Mouse (Mus musculus): Measurements from ENCODE around the gene Olfr1097. TPM values are rescaled to one million over a fixed set of nuclear protein-coding genes. Genes with fewer than 3 reads are reported as not detected.

Gene Olfr1097
- not detected for polyA plus RNA-seq (2017; shearing (Covaris generic))

DNA sequence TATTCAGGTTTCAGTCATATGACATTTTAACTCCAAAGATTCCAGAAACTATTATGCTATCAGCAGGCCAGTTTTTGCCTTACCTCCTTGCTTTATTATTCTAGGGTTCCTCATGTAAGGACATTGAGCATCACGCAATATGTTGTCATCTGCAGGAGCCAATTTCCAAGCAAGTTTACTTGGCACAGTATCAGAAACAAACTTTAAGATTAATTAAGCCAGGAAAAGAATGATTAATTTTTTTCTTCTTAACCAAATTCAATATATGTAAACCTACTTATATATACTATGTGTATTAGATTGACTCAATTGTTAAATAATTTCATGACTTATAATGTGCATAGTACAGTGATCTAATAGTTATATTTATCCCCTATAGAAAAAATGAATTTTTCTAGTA lies at the start of gene Olfr1097:
Gene Olfr1097, minus strand, starts transcription at position 101 of the 400 bp plus-strand sequence.

DNA sequence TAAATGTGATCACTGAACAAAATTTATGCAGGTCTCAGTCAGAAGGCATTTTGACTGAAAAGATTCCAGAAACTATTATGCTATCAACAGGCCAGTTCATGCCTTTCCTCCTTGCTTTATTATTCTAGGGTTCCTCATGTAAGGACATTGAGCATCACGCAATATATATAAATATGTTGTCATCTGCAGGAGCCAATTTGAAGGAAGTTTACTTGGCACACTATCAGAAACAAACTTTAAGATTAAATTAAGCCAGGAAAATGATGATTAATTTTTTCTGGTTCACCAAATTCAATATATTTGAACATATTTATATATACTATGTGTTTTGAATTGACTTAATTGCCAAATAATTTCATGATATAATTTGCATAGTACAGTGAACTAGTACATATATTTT lies 32.4 kb upstream of the Olfr1097 start, which contains the start of gene Olfr1098:
Gene Olfr1098, minus strand, starts transcription at position 101 of the 400 bp plus-strand sequence.

DNA sequence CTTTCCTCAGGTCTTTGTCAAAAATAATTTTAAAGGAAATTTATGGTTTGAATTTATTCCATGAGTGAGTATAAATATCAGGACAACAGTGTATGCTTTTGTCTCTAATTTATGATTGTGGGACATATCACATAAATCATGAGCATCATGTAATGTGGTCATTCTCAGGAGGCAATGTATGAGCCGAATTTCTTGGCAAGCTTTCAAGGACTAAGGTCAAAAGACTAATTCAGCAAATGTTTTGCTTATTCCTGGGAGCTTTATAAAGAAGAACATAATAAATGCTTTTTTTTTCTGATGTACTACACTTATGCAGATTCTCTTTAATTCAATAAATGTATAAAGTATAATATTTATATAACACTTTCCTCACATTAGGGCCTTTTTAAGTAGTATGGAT lies 17.3 kb downstream of the Olfr1097 start, which contains the start of gene Gm13723:
Gene Gm13723, minus strand, starts transcription at position 101 of the 400 bp plus-strand sequence.

DNA sequence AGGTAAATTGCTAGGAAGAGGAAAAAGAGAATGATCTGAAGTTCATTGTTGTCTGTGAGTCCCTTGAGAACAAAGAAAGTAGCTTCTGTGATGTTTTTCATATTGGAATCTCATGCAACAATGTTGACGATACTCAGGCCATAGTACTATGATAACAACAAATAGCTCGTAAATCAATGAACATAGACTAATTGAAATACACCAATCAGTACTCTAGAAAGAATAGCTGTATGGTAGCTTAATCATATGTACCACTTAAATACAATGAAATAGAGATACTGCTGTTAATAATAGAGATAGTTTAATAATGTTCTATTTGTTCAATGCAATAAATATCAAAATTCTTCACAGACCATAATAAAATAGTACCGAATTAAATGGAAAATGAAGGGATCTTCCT lies 40.4 kb downstream of the Olfr1097 start, which contains the start of gene Olfr1095:
Gene Olfr1095, minus strand, starts transcription at position 101 of the 400 bp plus-strand sequence.

Other genes with a start within 250 kb of the Olfr1097 start
- not detected for gene Olfr1085, start 230.2 kb downstream of the Olfr1097 start, polyA plus RNA-seq (2017; shearing (Covaris generic))
- 0.37 TPM for gene Olfr1086, start 212.1 kb downstream of the Olfr1097 start, polyA plus RNA-seq (2017; shearing (Covaris generic))
- gene Olfr1087, start 193.8 kb downstream of the Olfr1097 start, polyA plus RNA-seq (2017; shearing (Covaris generic)): not detected
- not detected for gene Olfr1089, start 158.5 kb downstream of the Olfr1097 start, polyA plus RNA-seq (2017; shearing (Covaris generic))
- gene Olfr1090, start 133.2 kb downstream of the Olfr1097 start, polyA plus RNA-seq (2017; shearing (Covaris generic)): not detected
- not detected for gene Olfr1093, start 109.7 kb downstream of the Olfr1097 start, polyA plus RNA-seq (2017; shearing (Covaris generic))
- not detected for gene Olfr141, start 82.2 kb downstream of the Olfr1097 start, polyA plus RNA-seq (2017; shearing (Covaris generic))
- not detected for gene Olfr1094, start 67.6 kb downstream of the Olfr1097 start, polyA plus RNA-seq (2017; shearing (Covaris generic))
- not detected for gene Olfr1095, start 40.5 kb downstream of the Olfr1097 start, polyA plus RNA-seq (2017; shearing (Covaris generic))
- gene Gm13723, start 17.4 kb downstream of the Olfr1097 start, polyA plus RNA-seq (2017; shearing (Covaris generic)): not detected
- gene Olfr1098, start 32.3 kb upstream of the Olfr1097 start, polyA plus RNA-seq (2017; shearing (Covaris generic)): not detected
- not detected for gene Olfr1099, start 68.5 kb upstream of the Olfr1097 start, polyA plus RNA-seq (2017; shearing (Covaris generic))
- not detected for gene Olfr1100, start 87.7 kb upstream of the Olfr1097 start, polyA plus RNA-seq (2017; shearing (Covaris generic))
- not detected for gene Olfr1101, start 99.0 kb upstream of the Olfr1097 start, polyA plus RNA-seq (2017; shearing (Covaris generic))
- not detected for gene Olfr1102, start 106.2 kb upstream of the Olfr1097 start, polyA plus RNA-seq (2017; shearing (Covaris generic))
- not detected for gene Olfr1104, start 134.9 kb upstream of the Olfr1097 start, polyA plus RNA-seq (2017; shearing (Covaris generic))
- gene Olfr1105, start 144.3 kb upstream of the Olfr1097 start, polyA plus RNA-seq (2017; shearing (Covaris generic)): 0.14 TPM
- gene Olfr1106, start 160.1 kb upstream of the Olfr1097 start, polyA plus RNA-seq (2017; shearing (Covaris generic)): not detected
- gene Olfr1107, start 183.6 kb upstream of the Olfr1097 start, polyA plus RNA-seq (2017; shearing (Covaris generic)): not detected
- 0.19 TPM for gene Olfr1109, start 203.8 kb upstream of the Olfr1097 start, polyA plus RNA-seq (2017; shearing (Covaris generic))
- not detected for gene Olfr259, start 222.4 kb upstream of the Olfr1097 start, polyA plus RNA-seq (2017; shearing (Covaris generic))
- not detected for gene Olfr1110, start 248.1 kb upstream of the Olfr1097 start, polyA plus RNA-seq (2017; shearing (Covaris generic))

Data from naive thymus-derived CD4-positive, alpha-beta T cell, adult 5 months (primary cell).